In genomic region chr11:96826481-96826880, GRCm38 (mm10) we compare ENCODE assay signal across 8 mouse cellular contexts. TPM values are rescaled to one million over a fixed set of nuclear protein-coding genes. Genes with fewer than 3 reads are reported as not detected.
DNase-seq lines count a peak whose midpoint lies in the region; ATAC-seq and TF ChIP-seq lines count a peak whose summit lies in the region.

No protein-coding gene starts in this region.

- peaks cover 56% of the 10 kb centered on the region for H3K4me1 ChIP-seq in heart, embryonic 11.5 days (ENCODE audit: control insufficient read depth, insufficient read depth, low read length)
- peaks cover 61% of the 10 kb centered on the region for H3K4me1 ChIP-seq in kidney, embryonic 14.5 days (ENCODE audit: control insufficient read depth, insufficient read depth, low read length)
- peaks cover 71% of the 10 kb centered on the region for H3K4me1 ChIP-seq in midbrain, embryonic 13.5 days (replicated peaks)

- H3K9me3 ChIP-seq in heart, embryonic 11.5 days (replicated peaks; ENCODE audit: control insufficient read depth, low read length): no peaks in the 10 kb centered on the region
- H3K9me3 ChIP-seq in kidney, embryonic 14.5 days (ENCODE audit: control insufficient read depth, low read length): no peaks in the 10 kb centered on the region
- H3K9me3 ChIP-seq in midbrain, embryonic 13.5 days: no peaks in the 10 kb centered on the region

- H3K27me3 ChIP-seq in heart, embryonic 11.5 days (ENCODE audit: control insufficient read depth, insufficient read depth, low read length): no peaks in the 10 kb centered on the region
- H3K27me3 ChIP-seq in kidney, embryonic 14.5 days (ENCODE audit: control insufficient read depth, insufficient read depth, low read length): no peaks in the 10 kb centered on the region
- no peaks in the 10 kb centered on the region for H3K27me3 ChIP-seq in midbrain, embryonic 13.5 days

- H3K4me3 ChIP-seq in left cerebral cortex, adult 2 months: peak overlapping the region; percentile 14; the same call in 1 of the 2 replicates
- peak overlapping the region; percentile 10 for H3K4me3 ChIP-seq in heart, embryonic 11.5 days (ENCODE audit: low read depth, low read length)
- peak overlapping the region; percentile 80; the same call in 1 of the 2 replicates for H3K4me3 ChIP-seq in kidney, embryonic 14.5 days (ENCODE audit: low read length)
- H3K4me3 ChIP-seq in midbrain, embryonic 13.5 days (replicated peaks): peak overlapping the region; percentile 2

- no peak for ATAC-seq in heart, embryonic 11.5 days (replicated peaks; ENCODE audit: insufficient number of reproducible peaks, low FRiP score, low TSS enrichment)
- ATAC-seq in kidney, embryonic 14.5 days (ENCODE audit: low FRiP score, low TSS enrichment): no peak
- ATAC-seq in midbrain, embryonic 13.5 days: no peak

- intact Hi-C loops in left cerebral cortex, adult 2 months (cut with DNase I): no loop called here

- H3K9ac ChIP-seq in heart, embryonic 11.5 days (ENCODE audit: low read depth, low read length): peak overlapping the region; percentile 40
- H3K9ac ChIP-seq in kidney, embryonic 14.5 days (ENCODE audit: low read depth, low read length): peak overlapping the region; percentile 40; the same call in 1 of the 2 replicates
- H3K9ac ChIP-seq in midbrain, embryonic 13.5 days (replicated peaks): peak overlapping the region; percentile 43

- no peak for TF ChIP-seq CTCF in left cerebral cortex, adult 2 months (IDR thresholded peaks at IDR 0.05)

- WGBS in heart, embryonic 11.5 days (ENCODE audit: insufficient replicate concordance): 72% methylated on average over 2 of the region's 2 CpGs
- WGBS in kidney, embryonic 14.5 days: 46% methylated on average over 2 of the region's 2 CpGs
- 89% methylated on average over 2 of the region's 2 CpGs for WGBS in midbrain, embryonic 13.5 days

- peak overlapping the region; percentile 97 for H3K27ac ChIP-seq in left cerebral cortex, adult 2 months
- H3K27ac ChIP-seq in heart, embryonic 11.5 days (ENCODE audit: low read depth, low read length): no peak overlapping the region; the same call in 1 of the 2 replicates
- H3K27ac ChIP-seq in kidney, embryonic 14.5 days (ENCODE audit: low read depth, low read length): no peak overlapping the region; the same call in 1 of the 2 replicates
- H3K27ac ChIP-seq in midbrain, embryonic 13.5 days: 0 out of 2 replicates have a peak overlapping the region, but pooled peaks have one; percentile 1

- H3K4me2 ChIP-seq in heart, embryonic 11.5 days: peak overlapping the region; percentile 85
- H3K4me2 ChIP-seq in kidney, embryonic 14.5 days (replicated peaks; ENCODE audit: low read depth, low read length): peak overlapping the region; percentile 87
- H3K4me2 ChIP-seq in midbrain, embryonic 13.5 days (replicated peaks): peak overlapping the region; percentile 97

- DNase-seq in left cerebral cortex, adult 2 months (ENCODE audit: extremely low spot score in 1 of 2, low spot score in 2 of 2): no peak
- DNase-seq in left cerebral cortex, adult 18-20 months (ENCODE audit: low spot score in 2 of 2): no peak
- DNase-seq in layer of hippocampus, postnatal 25 days (ENCODE audit: extremely low spot score in 1 of 2, low spot score in 1 of 2): no peak
- DNase-seq in urinary bladder, postnatal 10 days (ENCODE audit: low spot score): no peak
- DNase-seq in thymus, postnatal 10 days (ENCODE audit: low spot score in 2 of 2): no peak

- peaks cover 19% of the 10 kb centered on the region for H3K36me3 ChIP-seq in heart, embryonic 11.5 days (ENCODE audit: control insufficient read depth, insufficient read depth, low read length)
- peaks cover 32% of the 10 kb centered on the region for H3K36me3 ChIP-seq in kidney, embryonic 14.5 days (ENCODE audit: control insufficient read depth, insufficient read depth, low read length)
- H3K36me3 ChIP-seq in midbrain, embryonic 13.5 days: peaks cover 24% of the 10 kb centered on the region

RNA-seq across cellular contexts. Expression of gene Nfe2l1, which starts 3.3 kb away (rescaled TPM):
- 100 to 1,000 TPM; 281 to 290 TPM for total RNA-seq in left cerebral cortex, adult 2 months (2021)
- 100 to 1,000 TPM; 292 to 305 TPM for total RNA-seq in left cerebral cortex, adult 18-20 months (2021)
- 36.5 and 44.0 TPM in 2 replicates for polyA plus RNA-seq in heart, embryonic 11.5 days (2014; fragmentation: Nextera tagmentation; extraction: Ambion mirVana)
- 37.3 and 43.2 TPM in 2 replicates for polyA plus RNA-seq in kidney, embryonic 14.5 days (2014; fragmentation: Nextera tagmentation; extraction: Ambion mirVana)
- 67.8 and 69.0 TPM in 2 replicates for polyA plus RNA-seq in midbrain, embryonic 13.5 days (2015; fragmentation: Nextera tagmentation; extraction: Ambion mirVana)
- 100 to 1,000 TPM; 215 to 234 TPM for total RNA-seq in layer of hippocampus, postnatal 25 days (2021)

RNA-seq across cellular contexts. Expression of gene Copz2, which starts 23.2 kb away (rescaled TPM):
- total RNA-seq in left cerebral cortex, adult 2 months (2021): 1 to 10 TPM; 4.8 to 5.0 TPM
- 1 to 10 TPM; 5.9 to 6.3 TPM for total RNA-seq in left cerebral cortex, adult 18-20 months (2021)
- polyA plus RNA-seq in heart, embryonic 11.5 days (2014; fragmentation: Nextera tagmentation; extraction: Ambion mirVana): 102 and 105 TPM in 2 replicates
- polyA plus RNA-seq in kidney, embryonic 14.5 days (2014; fragmentation: Nextera tagmentation; extraction: Ambion mirVana): 94.7 and 106 TPM in 2 replicates
- polyA plus RNA-seq in midbrain, embryonic 13.5 days (2015; fragmentation: Nextera tagmentation; extraction: Ambion mirVana): 14.8 and 19.7 TPM in 2 replicates
- total RNA-seq in layer of hippocampus, postnatal 25 days (2021): 1 to 10 TPM; 6.5 to 6.8 TPM

RNA-seq across cellular contexts. Expression of gene Cbx1, which starts 37.6 kb away (rescaled TPM):
- total RNA-seq in left cerebral cortex, adult 2 months (2021): 10 to 100 TPM; 45.5 to 46.5 TPM
- total RNA-seq in left cerebral cortex, adult 18-20 months (2021): 10 to 100 TPM; 40.8 to 43.3 TPM
- 50.7 and 60.0 TPM in 2 replicates for polyA plus RNA-seq in heart, embryonic 11.5 days (2014; fragmentation: Nextera tagmentation; extraction: Ambion mirVana)
- 137 and 181 TPM in 2 replicates for polyA plus RNA-seq in kidney, embryonic 14.5 days (2014; fragmentation: Nextera tagmentation; extraction: Ambion mirVana)
- polyA plus RNA-seq in midbrain, embryonic 13.5 days (2015; fragmentation: Nextera tagmentation; extraction: Ambion mirVana): 130 and 137 TPM in 2 replicates
- 10 to 100 TPM; 49.4 to 52.0 TPM for total RNA-seq in layer of hippocampus, postnatal 25 days (2021)

RNA-seq across cellular contexts. Expression of gene Snx11, which starts 49.1 kb away (rescaled TPM):
- 10 to 100 TPM; 49.7 to 52.2 TPM for total RNA-seq in left cerebral cortex, adult 2 months (2021)
- 10 to 100 TPM; 48.8 to 48.9 TPM for total RNA-seq in left cerebral cortex, adult 18-20 months (2021)
- polyA plus RNA-seq in heart, embryonic 11.5 days (2014; fragmentation: Nextera tagmentation; extraction: Ambion mirVana): 6.8 and 7.0 TPM in 2 replicates
- 8.6 and 10.2 TPM in 2 replicates for polyA plus RNA-seq in kidney, embryonic 14.5 days (2014; fragmentation: Nextera tagmentation; extraction: Ambion mirVana)
- 45.6 and 47.4 TPM in 2 replicates for polyA plus RNA-seq in midbrain, embryonic 13.5 days (2015; fragmentation: Nextera tagmentation; extraction: Ambion mirVana)
- 10 to 100 TPM; 40.9 to 49.4 TPM for total RNA-seq in layer of hippocampus, postnatal 25 days (2021)

Comparison
In these comparisons a context has a peak if more than half of its experiments do, and no peak if none do; other contexts are left out.
1. H3K27ac ChIP-seq: peak in left cerebral cortex, adult 2 months (single experiment) and midbrain, embryonic 13.5 days (single experiment); none in heart, embryonic 11.5 days (single experiment) and kidney, embryonic 14.5 days (single experiment).
2. H3K4me3 ChIP-seq: peak in every context shown above with its lines; median percentile 80 in kidney, embryonic 14.5 days; 14 in left cerebral cortex, adult 2 months; 10 in heart, embryonic 11.5 days; 2 in midbrain, embryonic 13.5 days.
3. Peak in every context shown above with its lines, with median percentiles within 50 percentile points of each other: H3K4me2 ChIP-seq and H3K9ac ChIP-seq.